Mouse (Mus musculus) liver, adult 2 months (tissue): Measurements from ENCODE around the gene Foxo4. TPM values are rescaled to one million over a fixed set of nuclear protein-coding genes. Genes with fewer than 3 reads are reported as not detected.
A peak's percentile ranks its signal among the peaks of the same experiment; 100 is the strongest.

ENCODE experiments used
- DNase-seq: peaks from one replicate; pipeline ENCODE4 v3.0.0-alpha.2; 2011; ENCODE audit warnings: low read depth, low spot score; ENCODE audit errors: extremely low read depth
- H3K27ac ChIP-seq: fragments of 200-500 bp; replicated peaks from 2 replicates; pipeline ENCODE4 v1.5.1; 2012; ENCODE audit warnings: low read depth, mild to moderate bottlenecking, control low read depth, inconsistent platforms, low read length; ENCODE audit not compliant: insufficient read depth
- H3K27me3 ChIP-seq: fragments of 200-500 bp; 2 replicates; pipeline ENCODE4 v1.6.1; 2012; ENCODE audit warnings: mild to moderate bottlenecking, moderate library complexity, low read length, inconsistent platforms; ENCODE audit not compliant: control insufficient read depth, insufficient read depth
- H3K36me3 ChIP-seq: fragments of 200-500 bp; 2 replicates; pipeline ENCODE4 v1.6.1; 2012; ENCODE audit warnings: low read length, inconsistent platforms; ENCODE audit not compliant: control insufficient read depth, insufficient read depth
- H3K4me1 ChIP-seq: fragments of 200-500 bp; 2 replicates; pipeline ENCODE4 v1.6.1; 2011; ENCODE audit warnings: low read length; ENCODE audit not compliant: control insufficient read depth, insufficient read depth
- H3K4me3 ChIP-seq: fragments of 200-500 bp; 2 replicates; pipeline ENCODE4 v1.5.1; 2011; ENCODE audit warnings: low read depth, mild to moderate bottlenecking, control low read depth, low read length, moderate library complexity; ENCODE audit not compliant: insufficient read depth
- H3K79me2 ChIP-seq: fragments of 200-500 bp; 2 replicates; pipeline ENCODE4 v1.6.1; 2012; ENCODE audit warnings: inconsistent platforms, mild to moderate bottlenecking, low read length, moderate library complexity; ENCODE audit not compliant: control insufficient read depth, insufficient read depth
- H3K9ac ChIP-seq: fragments of 200-500 bp; 2 replicates; pipeline ENCODE4 v1.6.1; 2012; ENCODE audit warnings: low read depth, mild to moderate bottlenecking, control low read depth, inconsistent platforms, low read length
- CTCF ChIP-seq: fragments of 200-500 bp; IDR thresholded peaks from 2 replicates; pipeline ENCODE4 v1.5.1; 2011; ENCODE audit warnings: low read depth, low read length, control low read depth
- POLR2A ChIP-seq: fragments of 200-500 bp; IDR thresholded peaks from 2 replicates; pipeline ENCODE4 v1.6.1; 2011; ENCODE audit warnings: low read length, control low read depth; ENCODE audit not compliant: insufficient read depth; ENCODE audit errors: extremely low read depth
- WGBS: fragments of 180-500 bp; shearing (Covaris S2); methylation state at CpG from one replicate; pipeline ENCODE4 v1.1.7; 2018; 5-methylcytosine and 5-hydroxymethylcytosine counted together
- polyA plus RNA-seq: library from polyadenylated mRNA; depleted of rRNA; stranded (reverse); fragments of >200 nt; gene quantifications from 2 replicates; pipeline ENCODE4 v1.2.3, GENCODE M21; 2012
- total RNA-seq: library from RNA; depleted of rRNA; stranded (reverse); fragments of >200 nt; gene quantifications from 2 replicates; pipeline ENCODE4 v1.2.3, GENCODE M21; 2014

Gene Foxo4
- total and polyA plus RNA-seq, 2 experiments: 12.9 to 26.5 TPM

- no peak overlapping the region for H3K27ac ChIP-seq
- DNase-seq: no peak
- H3K4me3 ChIP-seq: no peak overlapping the region
- H3K9ac ChIP-seq: no peak overlapping the region
- no peaks in the 10 kb centered on the region for H3K27me3 ChIP-seq
- TF ChIP-seq CTCF (0 out of 2 replicates have a peak, but pooled peaks have one; percentile 22), POLR2A (no peak)
- no peaks in the 10 kb centered on the region for H3K36me3 ChIP-seq
- H3K4me1 ChIP-seq: no peaks in the 10 kb centered on the region
- H3K79me2 ChIP-seq: no peaks in the 10 kb centered on the region
- WGBS: 95% methylated on average over 13 of the region's 13 CpGs
Measured at GRCm38 (mm10) chrX:101256603-101257002, 2.3 kb downstream of the Foxo4 start.

- 61% methylated on average over 10 of the region's 13 CpGs for whole genome bisulfite sequencing
- TF ChIP-seq POLR2A (no peak), CTCF (no peak)
- H3K79me2 ChIP-seq: no peaks in the 10 kb centered on the region
- no peak for DNase-seq
- H3K27me3 ChIP-seq: no peaks in the 10 kb centered on the region
- no peak overlapping the region for H3K9ac ChIP-seq
- H3K27ac ChIP-seq: no peak overlapping the region
- H3K4me3 ChIP-seq: no peak overlapping the region
- H3K4me1 ChIP-seq: no peaks in the 10 kb centered on the region; the same call in 1 of the 2 replicates
- no peaks in the 10 kb centered on the region for H3K36me3 ChIP-seq
Measured at GRCm38 (mm10) chrX:101260441-101261325, 6.4 kb downstream of the Foxo4 start.

- H3K4me1 ChIP-seq: no peaks in the 10 kb centered on the region; the same call in 1 of the 2 replicates
- no peak for DNase-seq
- TF ChIP-seq CTCF (no peak), POLR2A (no peak)
- no peak within 1 kb of the TSS for H3K9ac ChIP-seq
- H3K36me3 ChIP-seq: no peaks in the 10 kb centered on the region
- H3K4me3 ChIP-seq: no peak within 1 kb of the TSS
- H3K79me2 ChIP-seq: no peaks in the 10 kb centered on the region
- no peak within 1 kb of the TSS for H3K27ac ChIP-seq
- WGBS: 94% methylated on average over 1 of the region's 1 CpGs
- no peaks in the 10 kb centered on the region for H3K27me3 ChIP-seq
Measured at GRCm38 (mm10) chrX:101263892-101264291, 9.6 kb downstream of the Foxo4 start, which contains the start of gene Gm614. Gene Gm614, minus strand, starts transcription at chrX:101263992.

- H3K4me1 ChIP-seq: no peaks in the 10 kb centered on the region; the same call in 1 of the 2 replicates
- DNase-seq: no peak
- H3K27ac ChIP-seq: no peak overlapping the region
- 82% methylated on average over 6 of the region's 6 CpGs for WGBS
- no peaks in the 10 kb centered on the region for H3K36me3 ChIP-seq
- H3K79me2 ChIP-seq: no peaks in the 10 kb centered on the region
- 0 out of 2 replicates have a peak overlapping the region, but pooled peaks have one; percentile 20 for H3K4me3 ChIP-seq
- no peaks in the 10 kb centered on the region for H3K27me3 ChIP-seq
- no peak overlapping the region for H3K9ac ChIP-seq
- TF ChIP-seq CTCF: no peak
- no peak for TF ChIP-seq POLR2A
Measured at GRCm38 (mm10) chrX:101266631-101267030, 12.3 kb downstream of the Foxo4 start.

- H3K9ac ChIP-seq: no peak within 1 kb of the TSS
- no peaks in the 10 kb centered on the region; the same call in 1 of the 2 replicates for H3K4me1 ChIP-seq
- H3K4me3 ChIP-seq: peak within 1 kb of the TSS; percentile 15; the same call in 1 of the 2 replicates
- no peaks in the 10 kb centered on the region for H3K27me3 ChIP-seq
- H3K79me2 ChIP-seq: no peaks in the 10 kb centered on the region
- no peak for DNase-seq
- no peaks in the 10 kb centered on the region for H3K36me3 ChIP-seq
- WGBS: 80% methylated on average over 5 of the region's 5 CpGs
- TF ChIP-seq CTCF (no peak), POLR2A (no peak)
- H3K27ac ChIP-seq: no peak within 1 kb of the TSS
Measured at GRCm38 (mm10) chrX:101268025-101268754, 13.9 kb downstream of the Foxo4 start, which contains the start of gene Il2rg. Gene Il2rg, minus strand, starts transcription at chrX:101268255.
